Mouse (Mus musculus) neural tube, embryonic 14.5 days (tissue): ENCODE measurements at regions not wholly inside any gene's neighbourhood (a gene's known extent, or its start where the extent isn't known, plus 50 kb on each side); places are given as distances from the start of the nearest gene placed in this dataset.

Experiments used
- ATAC-seq: fragments of 200-750 bp; cut with Nextera tagmentation; 2 replicates; pipeline ENCODE4 v1.8.0; 2017; ENCODE audit warnings: low read depth, mild to moderate bottlenecking, moderate TSS enrichment, moderate library complexity
- H3K27ac ChIP-seq: fragments of 300-500 bp; sonication (generic); 2 replicates; pipeline ENCODE4 v1.5.1; 2014; ENCODE audit warnings: low read depth, mild to moderate bottlenecking, control low read depth, low read length, moderate library complexity, mixed read lengths
- H3K27me3 ChIP-seq: fragments of 300-500 bp; sonication (generic); 2 replicates; pipeline ENCODE4 v1.6.1; 2014; ENCODE audit warnings: low read length; ENCODE audit not compliant: control insufficient read depth, insufficient read depth
- H3K36me3 ChIP-seq: fragments of 300-500 bp; sonication (generic); 2 replicates; pipeline ENCODE4 v1.6.1; 2014; ENCODE audit warnings: low read length, mixed read lengths; ENCODE audit not compliant: control insufficient read depth, insufficient read depth
- H3K4me1 ChIP-seq: fragments of 300-500 bp; sonication (generic); 2 replicates; pipeline ENCODE4 v1.6.1; 2014; ENCODE audit warnings: low read length; ENCODE audit not compliant: control insufficient read depth, insufficient read depth
- H3K4me2 ChIP-seq: fragments of 300-500 bp; sonication (generic); 2 replicates; pipeline ENCODE4 v1.6.1; 2014; ENCODE audit warnings: mild to moderate bottlenecking, low read depth, low read length, control low read depth
- H3K4me3 ChIP-seq: fragments of 300-500 bp; sonication (generic); 2 replicates; pipeline ENCODE4 v1.5.1; 2014; ENCODE audit warnings: low read depth, low read length, control low read depth, mixed read lengths
- H3K9ac ChIP-seq: fragments of 300-500 bp; sonication (generic); replicated peaks from 2 replicates; pipeline ENCODE4 v1.6.1; 2014; ENCODE audit warnings: low read depth, mild to moderate bottlenecking, control low read depth, low read length, mixed read lengths
- H3K9me3 ChIP-seq: fragments of 300-500 bp; sonication (generic); 2 replicates; pipeline ENCODE4 v1.6.1; 2016; ENCODE audit warnings: low read length; ENCODE audit not compliant: control insufficient read depth
- WGBS: fragments of 180-500 bp; shearing (Covaris S2); extraction: QIAGEN DNeasy Blood & Tissue Kit; methylation state at CpG from one replicate; pipeline ENCODE4 v1.1.7; 2014; 5-methylcytosine and 5-hydroxymethylcytosine counted together

GRCm38 (mm10) chr1:155472112-155472955 is 55.1 kb upstream of the Xpr1 start:
- Histone ChIP-seq H3K27me3 (no peaks in the 10 kb centered on the region), H3K9me3 (no peaks in the 10 kb centered on the region), H3K36me3 (no peaks in the 10 kb centered on the region), H3K4me2 (no peak overlapping the region), H3K4me3 (no peak overlapping the region), H3K4me1 (no peaks in the 10 kb centered on the region), H3K27ac (no peak overlapping the region), H3K9ac (no peak overlapping the region)
- 56% methylated on average over 11 of the region's 11 CpGs for WGBS
- ATAC-seq = no peak

- Histone ChIP-seq H3K27ac (no peak overlapping the region), H3K4me1 (no peaks in the 10 kb centered on the region), H3K27me3 (no peaks in the 10 kb centered on the region), H3K4me3 (no peak overlapping the region), H3K9ac (no peak overlapping the region), H3K4me2 (no peak overlapping the region), H3K9me3 (no peaks in the 10 kb centered on the region), H3K36me3 (no peaks in the 10 kb centered on the region)
- no peak for ATAC-seq
- WGBS = 60% methylated on average over 5 of the region's 5 CpGs
Measured at GRCm38 (mm10) chr1:155472956-155473646, 55.9 kb upstream of the Xpr1 start.

DNA sequence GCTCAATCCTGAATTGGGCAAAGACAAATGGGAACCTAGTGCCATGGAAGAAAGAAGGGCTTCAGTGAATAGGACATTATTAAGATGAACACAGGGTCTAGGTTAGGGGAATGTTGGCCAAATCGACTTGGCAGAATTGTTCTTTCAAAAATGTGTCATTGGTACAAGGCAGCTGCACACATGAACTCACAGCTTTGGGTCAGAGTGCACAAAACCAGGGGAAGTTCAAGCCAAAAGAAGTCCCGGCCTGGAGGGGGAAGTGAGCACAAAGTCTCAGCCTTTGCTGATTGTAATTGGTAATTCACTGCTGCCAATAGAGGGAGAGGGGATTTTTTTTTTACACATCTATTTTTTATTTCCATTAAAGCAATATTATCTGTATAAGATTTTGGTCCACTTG is 57.8 kb upstream of the Xpr1 start:
- H3K36me3 ChIP-seq = no peaks in the 10 kb centered on the region
- WGBS = 24% methylated on average over 2 of the region's 2 CpGs
- H3K9me3 ChIP-seq = no peaks in the 10 kb centered on the region
- H3K27ac ChIP-seq = no peak overlapping the region
- no peaks in the 10 kb centered on the region for H3K27me3 ChIP-seq
- no peak for ATAC-seq
- H3K4me1 ChIP-seq = no peaks in the 10 kb centered on the region
- no peak overlapping the region for H3K4me3 ChIP-seq
- no peak overlapping the region for H3K9ac ChIP-seq
- H3K4me2 ChIP-seq = no peak overlapping the region

DNA sequence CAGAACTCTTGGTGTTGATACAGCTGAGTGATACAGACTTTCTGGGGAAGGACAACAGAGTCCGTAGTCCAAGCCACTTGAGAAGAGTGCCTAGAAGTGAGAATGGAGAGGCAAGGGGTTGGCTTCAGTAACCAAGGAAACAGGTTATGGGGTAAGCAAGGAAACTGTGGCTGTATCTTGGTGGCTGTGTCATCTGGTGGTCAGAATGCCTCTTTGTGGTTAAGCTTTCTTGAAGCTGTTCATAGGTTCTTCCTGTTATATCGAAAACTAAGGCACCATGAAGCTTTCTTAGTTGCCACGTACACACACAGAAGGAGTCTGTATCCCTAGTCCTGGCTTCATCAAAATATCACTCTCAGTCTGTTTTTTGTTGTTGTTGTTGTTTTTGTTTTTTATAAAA is 59.0 kb upstream of the Xpr1 start:
- Histone ChIP-seq H3K4me2 (no peak overlapping the region), H3K4me3 (no peak overlapping the region), H3K4me1 (no peaks in the 10 kb centered on the region), H3K9ac (no peak overlapping the region), H3K27me3 (no peaks in the 10 kb centered on the region), H3K36me3 (no peaks in the 10 kb centered on the region), H3K27ac (no peak overlapping the region), H3K9me3 (no peaks in the 10 kb centered on the region)
- no peak for ATAC-seq
- 91% methylated on average over 3 of the region's 3 CpGs for WGBS

- H3K27me3 ChIP-seq = no peaks in the 10 kb centered on the region
- H3K27ac ChIP-seq = no peak overlapping the region
- 18% methylated on average over 9 of the region's 9 CpGs for WGBS
- no peaks in the 10 kb centered on the region for H3K36me3 ChIP-seq
- peak; percentile 34; the same call in 1 of the 2 replicates for ATAC-seq
- H3K9ac ChIP-seq = no peak overlapping the region
- H3K4me2 ChIP-seq = no peak overlapping the region
- H3K4me3 ChIP-seq = no peak overlapping the region
- no peaks in the 10 kb centered on the region for H3K9me3 ChIP-seq
- peaks cover 6% of the 10 kb centered on the region; the same call in 1 of the 2 replicates for H3K4me1 ChIP-seq
Measured at GRCm38 (mm10) chr1:155482148-155482547, 64.9 kb upstream of the Xpr1 start.

DNA sequence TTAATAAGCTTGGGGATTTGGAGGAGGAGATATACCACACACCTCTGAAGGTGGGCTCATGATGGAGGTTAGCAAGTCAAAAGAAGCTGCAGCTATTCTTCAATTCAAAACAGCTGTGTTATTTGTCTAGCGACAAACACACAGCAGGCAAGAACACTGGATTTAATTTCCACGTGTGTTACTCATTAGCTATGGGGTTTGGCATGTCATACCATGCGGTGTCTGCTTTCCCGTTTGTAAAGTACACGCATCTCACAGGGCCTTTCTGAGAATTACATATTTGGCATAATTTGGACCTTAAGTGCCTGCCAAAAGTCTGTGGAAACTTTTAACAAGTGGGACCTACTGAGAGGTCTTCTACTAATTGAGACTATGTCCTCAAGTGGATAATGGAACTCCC is 65.5 kb upstream of the Xpr1 start:
- Histone ChIP-seq H3K9me3 (no peaks in the 10 kb centered on the region), H3K9ac (no peak overlapping the region), H3K36me3 (no peaks in the 10 kb centered on the region), H3K27ac (no peak overlapping the region), H3K27me3 (no peaks in the 10 kb centered on the region), H3K4me3 (no peak overlapping the region), H3K4me2 (no peak overlapping the region), H3K4me1 (peaks cover 6% of the 10 kb centered on the region; the same call in 1 of the 2 replicates)
- 70% methylated on average over 5 of the region's 5 CpGs for WGBS
- ATAC-seq = no peak

DNA sequence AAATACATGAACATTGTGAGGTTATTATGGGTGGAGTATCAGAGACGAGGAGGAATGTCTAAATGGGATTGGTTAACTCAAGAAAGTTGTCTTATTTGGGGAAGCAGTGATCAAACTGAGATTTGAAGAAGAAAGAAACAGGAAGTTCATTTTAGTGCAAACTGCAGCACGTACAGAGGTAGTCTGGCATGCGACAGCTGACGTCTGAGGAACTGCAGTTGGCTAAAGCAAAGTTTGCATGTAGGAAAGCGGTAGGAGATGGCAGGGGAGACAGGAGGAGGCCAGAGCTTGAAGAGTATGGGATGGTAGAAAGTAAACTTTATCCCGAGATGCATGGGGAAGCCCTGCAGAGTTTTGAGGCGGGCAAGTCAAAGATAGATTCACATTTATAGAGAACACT is 66.5 kb upstream of the Xpr1 start:
- no peaks in the 10 kb centered on the region for H3K36me3 ChIP-seq
- peaks cover 6% of the 10 kb centered on the region; the same call in 1 of the 2 replicates for H3K4me1 ChIP-seq
- no peak overlapping the region for H3K27ac ChIP-seq
- H3K9ac ChIP-seq = no peak overlapping the region
- no peaks in the 10 kb centered on the region for H3K9me3 ChIP-seq
- WGBS = 86% methylated on average over 7 of the region's 7 CpGs
- ATAC-seq = no peak
- H3K4me2 ChIP-seq = no peak overlapping the region
- H3K27me3 ChIP-seq = no peaks in the 10 kb centered on the region
- H3K4me3 ChIP-seq = no peak overlapping the region

DNA sequence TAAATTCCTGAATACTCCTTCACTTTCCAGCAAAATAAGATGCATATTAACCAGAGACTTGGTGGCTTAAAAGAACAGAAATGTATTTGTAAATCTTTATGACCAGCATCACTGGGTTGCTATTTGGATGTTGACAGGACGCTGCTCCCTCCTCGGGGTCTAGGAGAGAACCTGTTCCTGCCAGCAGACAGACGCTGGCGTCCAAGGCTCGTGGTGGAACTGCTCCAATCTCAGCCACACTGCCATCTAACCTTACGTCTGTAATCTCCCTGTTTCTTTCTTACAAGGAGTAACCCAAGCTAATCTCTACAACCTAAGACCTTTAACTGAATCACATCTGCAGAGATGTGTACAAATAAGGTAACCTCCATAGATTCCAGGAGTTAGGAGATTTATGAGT is 70.1 kb upstream of the Acbd6 start:
- Histone ChIP-seq H3K36me3 (no peaks in the 10 kb centered on the region), H3K27me3 (no peaks in the 10 kb centered on the region), H3K4me1 (peaks cover 9% of the 10 kb centered on the region; the same call in 1 of the 2 replicates), H3K4me3 (no peak overlapping the region), H3K9me3 (no peaks in the 10 kb centered on the region), H3K27ac (no peak overlapping the region), H3K9ac (no peak overlapping the region), H3K4me2 (no peak overlapping the region)
- 90% methylated on average over 6 of the region's 6 CpGs for WGBS
- no peak for ATAC-seq

GRCm38 (mm10) chr1:155488966-155489661 is 68.8 kb upstream of the Acbd6 start:
- no peaks in the 10 kb centered on the region for H3K9me3 ChIP-seq
- H3K4me1 ChIP-seq = peaks cover 9% of the 10 kb centered on the region; the same call in 1 of the 2 replicates
- H3K27me3 ChIP-seq = no peaks in the 10 kb centered on the region
- H3K27ac ChIP-seq = peak overlapping the region; percentile 39; the same call in 1 of the 2 replicates
- WGBS = 78% methylated on average over 11 of the region's 11 CpGs
- no peak overlapping the region for H3K9ac ChIP-seq
- no peak overlapping the region for H3K4me2 ChIP-seq
- no peak for ATAC-seq
- no peaks in the 10 kb centered on the region for H3K36me3 ChIP-seq
- H3K4me3 ChIP-seq = no peak overlapping the region
